Mouse (Mus musculus): ENCODE results near the gene Tesmin.

Gene Tesmin

DNA sequence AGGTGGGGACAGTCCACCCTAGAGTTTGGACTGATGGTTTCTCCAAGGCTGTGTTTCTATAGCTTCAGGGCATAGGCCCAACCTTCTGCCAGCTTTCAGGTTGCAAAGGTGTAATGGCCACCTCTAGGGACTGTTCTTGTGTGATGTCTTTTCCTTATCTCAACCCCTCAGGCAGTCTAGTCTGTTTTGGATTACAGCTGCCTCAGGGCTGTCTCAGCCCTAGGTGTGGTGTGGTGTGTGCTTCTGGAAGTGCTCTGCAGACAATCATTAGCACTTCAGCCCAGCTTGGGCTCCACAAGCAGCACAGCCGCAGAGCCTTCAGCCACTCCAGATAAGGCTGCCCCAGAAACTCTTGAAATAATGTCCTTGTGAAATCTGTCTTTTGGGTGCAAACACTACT is 3.7 kb downstream of the Tesmin start:
- DNase-seq (ENCODE audit: low read depth, low spot score): no peak

DNA sequence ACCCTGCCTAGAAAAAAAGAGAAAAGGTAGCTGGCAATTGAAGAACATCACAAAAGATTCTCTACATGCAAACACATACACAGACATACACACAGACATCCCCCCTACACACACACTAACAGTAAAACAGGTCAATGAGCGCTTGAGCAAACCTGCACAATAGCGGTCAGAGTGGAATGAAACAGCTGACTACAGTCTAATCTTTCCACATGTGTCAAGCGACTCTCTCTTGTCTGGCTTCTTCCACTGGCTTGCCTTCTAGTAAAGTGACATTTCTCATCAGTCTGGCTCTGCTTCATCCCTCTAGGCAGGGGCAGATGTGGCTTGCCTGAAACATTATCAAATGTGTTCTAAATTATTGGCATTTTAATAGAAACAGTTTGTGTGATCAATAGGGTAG is 5.6 kb downstream of the Tesmin start:
- DNase-seq (ENCODE audit: low read depth, low spot score): no peak

DNA sequence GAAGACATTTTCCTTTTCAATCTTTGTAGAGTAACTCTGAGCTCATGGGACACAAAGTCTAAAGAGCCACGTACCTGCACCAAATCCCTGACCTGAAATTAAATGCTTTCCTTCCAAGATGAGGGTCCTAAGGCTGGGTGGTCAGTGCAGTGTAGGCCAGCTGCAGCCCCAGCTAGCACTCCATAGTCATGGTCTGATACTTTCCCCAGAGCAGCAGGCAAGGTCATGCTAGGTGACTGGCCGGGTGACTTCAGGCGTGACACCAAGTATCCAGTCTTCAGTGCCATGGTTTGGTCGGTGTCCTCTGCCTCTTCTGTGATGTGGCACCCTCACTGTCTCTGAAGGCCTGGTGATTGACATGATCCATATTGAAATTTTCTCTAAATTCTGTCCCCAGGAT is 11.4 kb downstream of the Tesmin start:
- DNase-seq (ENCODE audit: low read depth, low spot score): no peak

DNA sequence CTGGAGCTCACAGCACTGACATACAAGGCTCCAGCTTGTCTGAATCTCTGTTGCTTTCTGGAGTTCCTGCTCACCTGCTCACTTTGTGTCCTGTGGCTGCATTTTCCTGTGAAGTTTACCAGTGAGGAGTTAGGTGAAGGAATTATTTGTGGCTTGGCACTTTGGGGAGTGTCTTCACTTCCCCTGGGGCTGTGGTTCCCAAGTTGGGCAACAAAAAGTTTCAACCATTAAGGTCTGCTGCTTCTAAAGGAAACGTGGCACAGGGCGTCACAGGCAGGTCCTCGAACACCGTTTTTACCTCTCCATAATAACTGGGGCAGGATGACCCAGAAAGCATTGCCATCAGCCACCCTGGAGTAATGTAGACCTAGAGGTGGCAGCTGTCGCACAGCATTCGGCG is 12.8 kb downstream of the Tesmin start:
- no peak for DNase-seq (ENCODE audit: low read depth, low spot score)

DNA sequence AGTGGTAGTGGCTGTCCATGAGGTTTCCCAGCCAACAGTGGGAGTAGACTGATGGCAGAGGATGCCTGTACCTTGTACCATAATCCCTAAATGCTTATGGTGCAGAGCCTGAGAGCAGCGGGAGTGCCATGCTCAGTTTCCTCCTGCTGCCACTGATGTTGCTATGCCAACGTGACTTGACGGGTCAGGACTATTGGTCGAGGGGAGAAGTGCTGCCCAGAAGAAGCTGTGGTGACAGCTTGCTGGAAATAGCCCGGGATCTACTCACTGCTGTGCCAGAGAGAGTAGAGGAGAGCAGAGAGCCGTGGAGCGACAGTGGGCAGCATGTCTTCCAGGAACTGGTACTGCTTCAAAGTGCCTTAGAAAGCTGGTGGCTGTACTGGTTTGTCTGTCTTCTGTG is 13.3 kb downstream of the Tesmin start:
- no peak for DNase-seq (ENCODE audit: low read depth, low spot score)

DNA sequence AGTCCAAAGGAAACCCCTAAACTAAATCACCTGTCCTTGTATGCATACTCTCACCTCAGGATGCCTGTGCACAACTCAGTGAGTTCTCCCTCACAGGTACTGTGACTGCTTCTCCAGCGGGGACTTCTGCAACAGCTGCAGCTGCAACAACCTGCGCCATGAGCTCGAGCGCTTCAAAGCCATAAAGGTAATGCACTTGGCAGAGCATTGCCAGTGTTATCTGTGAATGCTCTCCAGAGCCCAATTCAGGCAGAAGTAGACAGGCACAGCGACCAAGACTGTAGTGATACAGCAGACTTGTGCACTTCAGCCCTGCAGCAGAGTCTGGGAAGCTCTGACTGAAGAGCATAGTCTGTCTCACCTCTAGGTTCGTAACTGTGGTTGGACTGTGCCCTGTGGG is 13.7 kb downstream of the Tesmin start:
- no peak for DNase-seq (ENCODE audit: low read depth, low spot score)

DNA sequence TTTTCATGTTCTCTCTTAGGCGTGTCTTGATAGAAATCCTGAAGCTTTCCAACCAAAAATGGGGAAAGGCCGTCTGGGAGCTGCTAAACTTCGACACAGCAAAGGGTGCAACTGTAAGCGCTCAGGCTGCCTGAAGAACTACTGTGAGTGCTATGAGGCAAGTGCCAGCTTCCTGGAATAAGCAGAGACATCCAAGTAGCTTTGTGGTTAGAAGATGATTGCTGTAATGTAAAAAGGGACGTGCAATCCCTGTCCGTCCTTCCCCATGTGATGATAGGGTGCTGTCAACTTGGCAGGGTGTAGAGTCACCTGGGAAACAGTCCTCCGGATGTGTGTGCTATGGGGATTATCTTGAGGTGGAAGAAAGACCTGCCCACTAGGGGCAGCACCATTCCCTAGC is 15.4 kb downstream of the Tesmin start:
- no peak for DNase-seq (ENCODE audit: low read depth, low spot score)

DNA sequence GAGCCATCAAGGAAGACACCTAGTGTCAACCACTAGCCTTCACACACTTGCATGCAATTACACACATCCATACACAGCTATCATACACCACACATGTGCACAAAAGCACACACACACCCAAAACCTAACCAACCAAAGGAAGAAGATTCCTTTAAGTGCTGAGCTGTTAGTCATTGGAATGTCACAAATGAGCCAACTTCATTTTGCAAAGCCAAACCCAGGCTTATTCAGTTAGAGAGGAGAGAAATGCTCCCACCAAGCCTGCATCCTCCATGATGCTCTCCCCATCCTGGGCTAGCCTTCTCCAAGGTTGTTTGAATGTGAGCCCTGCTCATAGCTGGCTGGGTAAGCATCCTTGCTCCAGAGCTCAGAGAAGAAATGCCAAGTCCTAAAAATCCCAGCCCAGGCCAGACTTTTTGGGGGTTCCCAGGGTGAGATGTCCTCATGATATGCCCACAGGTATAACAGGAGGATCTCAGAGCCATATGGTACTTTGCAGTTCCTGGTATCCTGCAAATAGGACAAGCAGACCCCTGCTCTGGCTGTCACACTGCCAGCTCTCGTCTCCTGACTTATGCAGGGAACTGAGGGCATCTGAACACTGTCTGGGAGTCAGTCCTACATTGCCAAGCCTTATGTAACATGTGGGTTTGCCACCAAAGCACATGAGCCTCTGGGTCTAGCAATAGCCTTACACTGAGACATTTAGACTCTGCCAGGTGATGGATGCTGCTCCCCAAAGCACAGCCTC is 17.0 kb downstream of the Tesmin start:
- no peak for DNase-seq (ENCODE audit: low read depth, low spot score)

DNA sequence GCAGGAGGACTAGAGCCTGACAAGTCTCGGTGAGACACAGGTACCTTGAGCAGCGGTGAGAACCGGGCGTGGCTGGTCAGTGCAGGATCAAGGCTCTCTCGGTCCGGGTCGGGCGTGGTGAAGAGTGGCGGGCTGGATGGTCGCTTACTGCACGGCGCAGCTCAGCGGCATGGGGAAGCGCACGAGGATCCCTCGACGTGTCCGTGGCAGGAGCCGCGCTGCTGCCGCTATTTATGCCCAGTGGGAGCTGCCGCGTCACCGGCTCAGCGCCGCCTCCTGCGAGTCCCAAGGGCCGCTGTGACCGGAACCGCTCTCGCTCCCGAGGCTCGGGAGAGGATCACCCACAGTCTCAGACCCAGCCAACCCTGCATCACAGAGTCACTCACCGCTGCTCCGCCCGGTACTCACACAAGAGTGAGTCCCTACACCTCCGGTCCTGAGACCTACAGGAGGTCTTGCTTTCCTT is 25.6 kb downstream of the Tesmin start, which contains the start of gene Gal:
Gal (minus strand) TSS at position 277 of the 466 bp plus-strand sequence.
- DNase-seq (ENCODE audit: low read depth, low spot score): peak; percentile 11

DNA sequence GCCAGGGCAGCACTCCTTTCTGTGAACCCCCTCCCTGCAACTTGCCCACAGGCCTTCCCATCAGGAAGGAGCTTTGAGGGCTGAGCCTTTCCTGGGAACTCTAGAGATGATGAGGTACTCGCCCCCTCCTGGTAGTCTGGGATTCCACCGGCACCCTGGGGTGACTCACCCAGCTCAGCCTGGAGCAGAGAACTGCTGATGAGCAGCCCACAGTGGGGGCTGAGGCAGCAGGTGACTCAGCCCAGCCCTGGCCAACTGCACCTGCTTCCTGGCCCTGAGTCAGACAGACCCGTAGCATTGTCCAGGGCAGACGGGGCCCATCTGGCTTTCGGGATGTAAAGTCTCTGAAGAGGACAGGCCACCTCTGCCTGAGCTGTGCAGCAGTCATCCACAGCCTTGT is 30.6 kb downstream of the Tesmin start:
- DNase-seq (ENCODE audit: low read depth, low spot score): no peak

DNA sequence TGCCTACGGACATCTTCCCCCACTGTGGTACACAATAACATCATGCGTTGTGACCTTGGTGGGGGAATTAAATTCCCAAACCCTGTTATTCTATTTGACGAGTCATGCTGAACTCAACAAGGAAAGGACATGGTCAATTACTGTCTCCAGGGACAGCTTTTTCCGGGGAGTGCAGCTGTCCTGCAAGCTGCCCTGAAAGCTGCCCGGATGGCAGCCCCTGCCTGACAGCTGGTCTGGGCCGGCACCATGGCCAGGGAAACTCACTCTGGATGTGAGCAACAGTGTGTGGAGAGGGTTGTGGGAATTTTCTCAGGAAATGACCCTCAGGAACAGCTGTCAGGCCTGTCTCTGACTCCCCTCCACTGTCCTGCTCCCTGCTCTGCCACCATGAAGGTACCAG is 33.8 kb downstream of the Tesmin start:
- DNase-seq (ENCODE audit: low read depth, low spot score): no peak

DNA sequence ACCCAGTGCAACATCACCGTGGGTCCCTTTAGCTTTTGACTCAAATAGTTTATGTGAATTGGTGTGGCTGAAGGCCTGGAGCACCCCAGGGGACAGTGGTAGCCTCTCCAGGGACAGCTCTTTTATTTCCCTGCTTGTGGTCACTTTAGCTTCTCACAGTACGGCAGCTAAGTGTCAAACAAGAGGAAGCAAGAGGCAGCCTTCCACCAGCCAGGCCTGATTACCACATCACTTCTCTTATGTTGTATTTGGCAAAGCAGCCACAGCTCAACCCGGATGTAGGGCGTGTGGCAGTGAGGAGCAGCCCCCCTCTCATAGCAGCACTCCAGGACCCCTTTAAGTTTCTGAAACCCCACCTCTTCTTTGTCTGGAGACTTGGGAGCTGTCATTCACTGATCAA is 34.3 kb downstream of the Tesmin start:
- DNase-seq (ENCODE audit: low read depth, low spot score): no peak

DNA sequence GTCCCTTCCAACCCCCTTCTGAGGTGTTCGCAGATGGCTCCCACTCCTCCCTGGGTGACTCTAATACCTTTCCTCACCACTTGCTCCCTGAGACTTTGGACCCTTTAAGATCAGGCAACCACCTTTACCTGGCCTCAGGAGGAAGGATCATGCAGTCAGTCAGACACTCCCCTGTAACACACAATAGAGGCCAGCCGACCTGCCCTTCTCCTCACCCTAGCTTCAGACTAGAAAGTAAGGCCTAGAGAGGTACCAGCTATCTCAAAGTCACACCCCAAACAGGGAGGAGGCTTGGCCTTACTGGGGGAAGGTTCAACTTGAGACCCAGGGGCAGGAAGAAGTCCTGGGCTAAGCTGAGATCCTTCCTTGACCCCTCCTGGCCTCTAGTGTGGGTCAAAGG is 35.6 kb downstream of the Tesmin start:
- no peak for DNase-seq (ENCODE audit: low read depth, low spot score)

DNA sequence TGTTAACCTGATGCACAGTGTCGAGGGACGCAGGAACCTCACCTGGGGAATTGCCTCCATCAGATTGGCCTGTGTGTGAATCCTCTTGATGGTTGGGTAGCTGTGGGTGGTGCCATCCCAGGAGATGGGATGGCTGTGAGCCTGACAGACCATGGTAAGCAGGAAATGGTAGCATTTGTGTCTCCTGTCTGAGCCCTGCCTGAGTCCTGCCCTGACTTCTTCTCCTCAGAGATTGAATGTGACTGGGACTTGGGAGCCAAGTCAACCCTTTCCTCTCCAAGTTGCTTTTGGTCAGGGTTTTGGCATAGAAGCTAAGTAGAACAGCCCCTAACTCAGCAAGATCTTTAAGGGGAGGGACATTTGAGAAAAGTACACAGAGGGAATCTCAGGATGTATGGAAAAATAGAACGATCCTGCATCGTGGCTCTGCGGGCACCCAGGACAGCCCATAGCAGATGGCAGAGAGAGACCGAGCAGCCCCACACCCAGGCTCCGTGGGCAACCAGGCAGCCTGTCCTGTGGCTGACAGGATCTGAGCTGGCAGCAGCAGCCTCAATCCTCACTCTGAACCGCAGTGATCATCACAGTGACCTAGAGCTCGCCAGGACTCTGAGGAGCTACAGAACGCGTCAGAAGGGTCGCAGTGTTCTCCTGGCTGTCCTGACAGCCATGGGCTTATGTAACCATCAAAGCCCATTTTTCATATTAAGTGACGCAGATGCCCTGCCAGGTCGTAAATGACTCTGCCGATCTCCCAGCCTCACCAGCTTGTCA is 39.6 kb downstream of the Tesmin start:
- no peak for DNase-seq (ENCODE audit: low read depth, low spot score)

DNA sequence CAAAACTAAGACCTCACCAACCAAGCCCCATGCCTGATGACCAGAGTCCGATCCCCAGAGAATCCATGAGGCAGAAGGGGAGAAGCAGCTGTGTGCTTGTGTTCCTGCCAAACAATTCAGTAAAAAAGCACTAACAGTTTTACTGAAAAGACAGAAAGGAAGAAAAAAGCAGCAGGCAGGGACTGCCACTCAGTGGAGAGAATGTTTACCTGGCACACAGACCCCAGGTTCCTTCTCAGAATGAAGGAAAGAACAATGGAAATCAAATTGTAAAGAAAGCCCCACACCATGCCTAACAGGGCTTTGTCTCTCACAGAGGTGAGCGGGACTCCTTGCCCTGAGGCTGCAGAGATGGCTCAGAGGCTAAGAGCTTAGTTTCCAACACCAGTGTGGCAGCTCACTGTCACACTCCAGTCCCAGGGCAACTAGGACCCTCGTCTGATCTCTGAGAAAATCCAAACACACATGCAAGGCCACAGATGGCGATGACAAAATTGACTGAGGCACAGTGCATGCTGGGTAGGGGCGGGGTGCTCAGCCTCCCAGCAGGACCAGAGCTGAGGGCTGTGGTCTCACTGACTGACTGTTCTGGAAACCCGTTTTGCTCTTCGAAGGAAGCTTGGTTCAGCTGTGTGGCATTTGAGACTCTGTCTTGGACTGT is 40.6 kb downstream of the Tesmin start:
- no peak for DNase-seq (ENCODE audit: low read depth, low spot score)

DNA sequence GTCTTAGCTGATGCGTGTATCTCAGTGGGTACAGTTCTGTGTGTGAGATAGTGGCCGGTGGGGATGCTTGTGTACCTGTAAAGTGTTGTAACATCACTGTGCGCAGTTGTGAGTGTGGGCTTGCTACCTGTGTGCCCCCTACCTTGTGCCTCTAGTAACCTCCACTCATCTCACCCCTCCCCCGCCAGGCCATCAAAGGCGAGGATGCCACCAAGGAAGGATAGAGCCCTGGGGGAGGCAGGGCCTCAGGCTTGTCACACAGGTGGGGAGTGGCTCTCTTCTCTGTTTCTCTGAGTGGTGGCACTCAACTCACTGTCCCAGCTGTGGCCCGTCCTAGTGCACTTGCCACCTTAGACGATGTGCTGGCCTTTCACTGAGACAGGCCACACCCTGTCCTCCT is 42.4 kb downstream of the Tesmin start:
- no peak for DNase-seq (ENCODE audit: low read depth, low spot score)

DNA sequence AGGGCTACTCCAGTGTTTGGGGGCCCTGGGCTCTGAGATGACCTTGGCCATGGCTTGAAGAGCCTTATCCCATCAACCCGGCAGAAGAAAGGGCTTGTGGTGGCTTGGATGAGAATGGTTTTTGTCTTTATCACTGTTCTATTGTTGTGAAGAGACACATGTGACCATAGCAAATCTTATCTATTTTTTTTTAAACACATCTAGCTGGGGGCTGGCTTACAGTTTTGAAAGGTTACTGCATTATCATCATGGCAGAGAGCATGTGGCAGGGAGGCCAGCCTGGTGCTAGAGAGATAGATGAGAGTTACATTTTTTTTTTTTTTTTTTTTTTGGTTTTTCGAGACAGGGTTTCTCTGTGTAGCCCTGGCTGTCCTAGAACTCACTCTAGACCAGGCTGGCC is 43.3 kb downstream of the Tesmin start:
- DNase-seq (ENCODE audit: low read depth, low spot score): no peak

DNA sequence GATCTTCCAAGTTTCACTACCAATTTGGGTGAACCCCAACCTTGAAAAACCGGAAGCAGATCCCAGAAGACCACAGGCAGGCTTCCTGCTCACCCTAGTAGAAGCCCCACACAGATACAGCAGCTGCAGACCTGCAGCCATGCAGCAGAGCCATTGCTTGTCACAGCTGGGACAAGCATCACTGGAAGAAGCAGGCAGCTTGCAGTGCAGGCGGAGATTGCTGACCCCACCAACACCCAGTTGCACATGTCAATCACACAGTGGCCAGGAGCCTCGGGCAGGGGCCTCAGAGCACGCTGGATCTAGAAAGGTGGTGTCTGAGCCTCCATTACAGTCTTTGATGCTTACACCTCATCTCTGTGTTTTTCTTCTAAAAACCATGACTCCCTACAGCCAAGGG is 45.5 kb downstream of the Tesmin start:
- DNase-seq (ENCODE audit: low read depth, low spot score): no peak

DNA sequence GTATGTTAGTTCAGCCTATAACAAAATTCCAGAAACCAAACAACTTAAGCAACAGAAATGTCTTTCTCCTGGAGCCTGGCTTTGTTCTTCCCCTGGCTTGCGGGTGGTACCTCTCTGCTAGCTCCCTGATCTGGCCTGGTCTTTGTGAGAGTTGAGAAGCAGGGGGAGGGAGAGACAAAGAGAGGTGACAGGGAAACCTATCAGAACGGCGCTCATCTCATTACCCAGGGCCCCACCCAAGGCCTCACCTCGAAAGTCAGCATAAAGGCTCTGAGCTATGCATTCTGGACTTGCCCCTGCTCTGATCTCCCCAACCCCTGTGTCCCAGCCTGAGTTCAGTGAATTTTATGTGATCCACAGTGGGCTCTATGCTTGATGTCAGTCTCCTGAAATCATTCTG is 46.0 kb downstream of the Tesmin start:
- DNase-seq (ENCODE audit: low read depth, low spot score): no peak

DNA sequence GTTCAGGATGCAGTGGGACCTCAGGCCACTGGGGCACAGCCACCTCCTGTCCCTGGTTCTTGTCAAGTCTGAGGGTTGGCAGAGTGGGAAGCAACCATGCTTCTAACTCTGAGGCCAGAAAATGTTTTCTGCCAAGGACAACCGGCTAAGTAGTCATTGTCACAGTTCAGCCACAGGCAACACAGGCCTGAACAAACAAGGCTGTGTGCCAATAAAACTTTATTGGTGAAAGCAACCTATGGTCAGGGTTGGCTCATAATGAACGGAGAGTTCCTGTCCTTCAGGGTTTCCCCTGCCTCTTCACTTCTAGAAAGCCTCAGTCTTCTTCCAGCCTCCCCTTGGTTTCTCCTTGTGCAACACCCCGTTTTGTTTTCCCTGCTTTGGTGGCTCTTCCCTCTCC is 47.2 kb downstream of the Tesmin start:
- no peak for DNase-seq (ENCODE audit: low read depth, low spot score)

DNA sequence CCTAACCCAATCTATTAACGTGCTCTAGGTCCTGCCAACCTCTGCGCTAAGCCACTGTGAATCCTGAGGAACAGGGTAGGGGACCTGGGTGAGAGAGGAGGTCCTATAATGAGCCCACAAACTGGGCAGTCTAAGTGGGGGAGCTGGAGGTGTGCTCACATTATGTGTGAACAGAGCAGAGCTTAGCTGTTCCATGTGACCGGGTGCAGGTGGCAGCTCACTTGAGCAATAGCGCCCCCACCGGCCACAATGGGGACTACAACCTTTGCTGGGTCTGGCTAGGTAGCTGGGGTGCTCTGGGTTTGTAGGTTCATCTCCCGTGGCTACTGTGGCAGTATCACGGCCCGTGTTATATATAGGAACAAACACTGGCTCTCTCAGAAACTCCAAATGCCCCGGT is 48.2 kb downstream of the Tesmin start:
- no peak for DNase-seq (ENCODE audit: low read depth, low spot score)

DNA sequence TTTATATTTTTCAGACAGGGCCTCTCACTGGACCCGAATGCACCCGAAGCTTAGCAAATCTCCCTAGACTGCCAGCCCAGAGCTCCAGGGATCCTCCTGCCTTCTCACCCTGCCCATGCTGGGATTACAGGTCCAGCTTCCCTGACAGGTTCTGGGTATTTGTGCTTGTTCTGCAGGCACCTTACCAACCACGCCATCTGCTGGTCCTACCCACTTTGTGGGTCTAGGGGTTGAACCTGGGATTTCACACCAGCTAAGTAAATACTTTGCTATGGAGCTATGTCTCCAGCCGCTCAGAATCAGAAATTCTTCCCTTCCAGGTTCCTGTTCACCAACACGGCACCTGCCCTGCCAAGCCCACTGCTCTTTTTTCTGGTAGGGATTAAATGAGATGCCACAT is 49.3 kb downstream of the Tesmin start:
- DNase-seq (ENCODE audit: low read depth, low spot score): no peak

DNA sequence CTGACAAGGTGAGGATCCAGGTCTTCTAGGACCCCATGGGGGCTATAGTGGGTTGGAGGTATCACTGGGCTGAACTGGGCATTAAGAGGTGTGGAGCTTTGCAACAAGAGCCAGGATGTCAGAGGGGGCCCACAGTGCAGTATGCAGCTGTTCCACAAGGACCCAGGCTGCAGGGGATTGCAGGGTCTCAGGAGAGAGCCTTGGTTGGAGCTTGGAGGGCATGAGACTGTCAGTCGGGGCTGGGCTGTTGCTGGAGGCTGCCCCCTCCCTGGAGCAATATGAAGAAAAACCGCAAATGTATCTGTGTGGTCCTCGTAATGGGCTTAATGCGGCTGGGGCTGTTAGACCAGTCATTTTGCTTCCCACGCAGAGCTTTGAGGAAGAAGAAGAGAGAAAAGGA is 52.0 kb downstream of the Tesmin start:
- no peak for DNase-seq (ENCODE audit: low read depth, low spot score)
